Mouse (Mus musculus) liver, adult (tissue): ENCODE data around the gene Slc39a13.

Experiments used
- GATA4 ChIP-seq: IDR thresholded peaks from 2 replicates; pipeline ENCODE4 v1.6.1; 2014; ENCODE audit warnings: mild to moderate bottlenecking, low read length; ENCODE audit not compliant: insufficient replicate concordance

The Slc39a13 gene

DNA sequence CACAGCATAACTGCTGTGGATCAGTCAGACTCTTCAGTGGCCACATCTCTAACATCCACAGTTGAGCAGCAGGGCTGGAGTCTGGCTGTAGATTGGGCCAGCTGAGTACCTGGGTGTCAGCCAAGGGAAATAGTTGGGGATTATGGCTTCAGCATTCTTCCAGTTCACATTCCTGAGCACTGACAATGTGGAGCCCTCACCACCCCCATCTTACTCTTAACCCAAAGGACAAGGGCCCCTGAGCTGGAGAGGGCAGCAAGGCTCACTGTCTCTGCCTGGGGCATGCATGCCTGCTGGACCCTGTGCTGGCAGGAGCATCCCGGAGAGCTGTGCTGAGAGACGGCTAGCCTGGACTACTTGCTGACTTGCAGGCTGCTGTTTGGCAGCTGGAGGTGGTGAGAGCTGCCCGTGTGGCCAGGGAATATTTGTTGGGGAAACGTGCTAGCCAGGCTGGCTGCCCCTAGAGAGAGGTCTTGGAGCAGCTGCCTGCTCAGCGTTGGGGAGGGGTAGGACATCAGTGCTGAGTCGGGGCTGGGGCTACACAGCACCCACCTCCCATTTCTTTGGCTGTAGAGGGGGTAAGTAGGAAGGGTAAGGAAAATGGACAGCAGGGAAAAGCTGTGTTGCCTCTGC, 8.3 kb downstream of the Slc39a13 start:
- TF ChIP-seq GATA4: no peak

DNA sequence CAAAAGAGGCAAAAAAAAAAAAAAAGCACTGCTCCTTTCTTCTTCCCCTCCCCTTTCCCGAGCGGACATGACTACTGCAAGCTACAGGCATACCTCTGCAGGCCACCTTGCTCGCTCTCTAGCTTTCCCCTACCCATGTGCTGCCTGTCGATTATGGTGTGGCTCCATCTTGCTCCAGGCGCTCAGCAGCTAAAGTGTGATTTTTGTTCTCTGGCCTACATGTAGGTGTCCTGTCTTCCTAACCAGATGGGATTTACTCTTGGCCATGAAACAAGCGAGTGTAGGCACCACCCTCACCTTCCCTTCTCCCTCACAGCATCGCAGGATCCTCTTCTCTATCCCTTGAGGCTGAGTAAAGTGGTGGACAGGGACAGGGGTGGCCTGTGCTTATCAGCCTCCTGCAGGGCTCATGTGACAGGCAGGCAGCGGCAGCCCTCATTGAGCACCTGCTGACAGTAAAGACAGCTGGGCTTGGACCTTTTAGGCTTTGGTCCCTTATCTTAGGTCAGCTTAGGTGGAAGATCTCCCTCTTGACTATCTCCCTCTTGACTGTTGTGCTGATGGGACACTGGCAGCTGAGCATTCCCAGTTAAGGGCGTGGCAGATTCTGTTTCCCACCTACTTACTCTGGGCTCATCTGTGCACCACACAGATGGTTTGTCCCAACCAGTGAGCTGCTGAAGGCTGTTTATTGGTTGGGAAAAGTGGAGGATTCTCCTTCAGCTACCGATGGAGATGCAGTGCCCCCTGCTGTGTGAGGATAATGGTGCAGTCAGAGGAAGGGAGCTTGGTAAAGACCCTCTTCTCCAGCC, 9.5 kb downstream of the Slc39a13 start:
- no peak for TF ChIP-seq GATA4

DNA sequence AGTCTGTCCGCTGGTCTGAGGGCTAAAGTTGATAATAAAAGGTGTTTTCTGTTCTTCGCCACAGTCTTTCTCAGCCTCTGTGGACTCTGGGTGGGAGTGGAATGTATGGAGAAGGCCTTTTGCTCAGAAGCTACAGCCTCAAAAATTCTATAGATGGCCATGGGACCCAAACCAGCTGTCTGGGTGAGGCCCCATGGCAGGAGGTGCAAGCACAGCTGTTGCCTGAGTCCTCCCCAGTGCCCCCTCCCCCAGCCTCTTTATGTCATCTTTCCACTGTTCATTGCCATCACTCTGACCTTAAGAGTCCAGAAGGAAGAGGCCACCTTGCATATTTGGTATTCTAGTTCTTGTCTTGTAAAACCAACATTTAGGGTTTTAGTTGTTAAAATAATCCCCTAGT, 10.8 kb downstream of the Slc39a13 start:
- TF ChIP-seq GATA4: no peak

DNA sequence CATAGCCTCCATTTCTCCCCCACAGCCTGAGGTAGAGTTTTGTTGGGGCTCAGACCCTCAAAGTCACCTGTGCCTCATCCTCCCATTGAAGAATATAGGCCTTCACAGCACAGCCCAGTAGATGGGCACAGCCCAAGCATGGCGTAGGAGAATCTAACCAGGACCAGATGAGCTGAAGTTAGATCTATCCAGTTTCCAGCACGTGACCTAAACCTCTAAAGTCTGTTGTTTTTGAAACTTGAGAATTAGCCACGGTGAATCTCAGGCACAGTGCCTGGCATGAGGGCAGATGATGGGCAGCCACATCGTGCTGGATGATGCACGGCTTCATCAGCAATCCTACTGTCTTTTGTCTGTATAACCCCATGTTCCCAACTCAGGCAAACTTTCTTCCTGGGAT, 11.8 kb downstream of the Slc39a13 start:
- TF ChIP-seq GATA4: no peak

DNA sequence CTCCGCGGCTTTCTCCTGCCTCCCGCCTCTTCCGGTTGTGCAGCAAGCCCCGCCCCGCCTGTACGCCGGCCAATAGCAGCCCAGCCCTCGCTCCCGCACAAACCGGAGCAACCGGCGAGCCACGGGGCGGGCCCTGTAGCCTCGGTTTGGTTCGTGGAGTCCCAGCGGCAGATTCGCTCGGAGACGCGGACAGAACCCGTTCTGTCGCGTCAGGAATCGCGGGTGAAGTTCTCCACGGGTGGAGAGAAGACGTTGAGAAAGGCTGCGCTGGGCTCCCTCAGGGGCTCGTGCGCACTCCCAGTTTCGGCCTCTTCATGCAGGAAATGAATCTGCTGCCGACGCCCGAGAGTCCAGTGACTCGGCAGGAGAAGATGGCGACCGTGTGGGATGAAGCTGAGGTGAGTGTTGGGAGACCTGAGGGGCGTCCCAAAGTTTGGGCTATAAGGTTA, 16.3 kb downstream of the Slc39a13 start, which contains the start of gene Psmc3:
TSS of gene Psmc3 (plus strand) at position 76 of the 449 bp plus-strand sequence.
- no peak for TF ChIP-seq GATA4

DNA sequence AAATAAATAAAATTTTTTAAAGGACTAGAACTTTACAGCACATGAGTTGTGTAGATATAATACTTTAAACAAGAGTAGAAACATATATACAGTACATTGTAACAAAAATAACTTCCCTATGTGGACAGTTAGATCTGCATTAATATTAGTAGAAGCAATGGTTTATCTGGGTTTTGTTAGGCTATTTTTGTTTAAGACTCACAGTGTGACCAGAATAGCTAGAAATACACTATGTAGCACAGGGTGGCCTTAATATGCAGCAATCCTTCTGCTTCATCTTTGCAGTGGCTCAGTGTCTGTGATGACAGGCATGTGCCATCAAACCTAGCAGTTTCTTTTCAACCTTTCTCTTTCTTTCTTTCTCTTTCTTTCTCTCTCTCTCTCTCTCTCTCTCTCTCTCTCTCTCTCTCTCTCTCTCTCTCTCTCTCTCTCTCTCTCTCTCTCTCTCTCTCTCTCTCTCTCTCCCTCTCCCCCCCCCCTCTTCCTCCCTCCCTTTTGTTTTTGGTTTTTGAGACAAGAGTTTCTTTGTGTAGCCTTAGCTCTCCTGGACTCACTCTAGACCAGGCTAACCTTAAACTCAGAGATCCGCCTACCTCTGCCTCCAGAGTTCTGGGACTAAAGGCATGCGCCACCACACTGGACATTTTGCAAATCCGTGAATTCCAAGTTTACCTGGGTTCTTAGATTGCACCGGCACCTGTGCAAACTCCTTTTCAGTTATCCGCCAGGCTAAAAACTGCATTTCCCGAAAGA, 16.9 kb downstream of the Slc39a13 start:
- no peak for TF ChIP-seq GATA4

DNA sequence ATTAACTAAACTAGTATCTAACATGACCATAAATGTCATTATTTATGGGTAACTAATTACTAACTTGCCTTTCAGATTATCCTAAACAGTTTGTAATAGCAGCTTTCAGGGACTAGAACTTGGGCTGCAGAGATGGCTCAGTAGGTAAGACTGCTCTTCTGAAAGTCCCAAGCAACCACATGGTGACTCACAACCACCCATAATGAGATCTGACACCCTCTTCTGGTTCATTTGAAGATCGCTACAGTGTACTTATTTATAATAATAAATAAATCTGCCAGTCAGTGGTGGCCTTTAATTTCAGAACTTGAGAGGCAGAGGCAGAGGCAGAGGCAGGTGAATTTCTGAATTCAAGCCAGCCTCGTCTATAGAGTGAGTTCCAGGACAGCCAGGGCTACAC, 17.5 kb downstream of the Slc39a13 start:
- no peak for TF ChIP-seq GATA4

DNA sequence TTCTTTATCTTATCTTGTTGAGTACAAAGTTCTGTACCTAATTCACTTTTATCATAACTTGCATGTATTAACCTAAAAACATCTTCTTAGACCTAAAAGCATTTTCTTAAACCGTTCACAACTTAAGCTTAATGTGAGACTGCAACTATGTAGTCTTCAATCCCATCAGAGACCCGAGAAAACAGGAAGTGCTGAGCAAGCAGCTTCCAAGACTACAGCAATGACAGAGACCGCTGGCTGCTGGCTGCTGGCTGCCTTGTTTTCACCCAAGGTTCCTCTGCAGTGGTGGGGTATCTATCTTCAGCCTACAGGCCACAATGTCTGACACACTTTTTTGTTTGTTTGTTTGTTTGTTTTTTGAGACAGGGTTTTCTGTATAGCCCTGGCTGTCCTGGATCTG, 18.3 kb downstream of the Slc39a13 start:
- TF ChIP-seq GATA4: no peak

DNA sequence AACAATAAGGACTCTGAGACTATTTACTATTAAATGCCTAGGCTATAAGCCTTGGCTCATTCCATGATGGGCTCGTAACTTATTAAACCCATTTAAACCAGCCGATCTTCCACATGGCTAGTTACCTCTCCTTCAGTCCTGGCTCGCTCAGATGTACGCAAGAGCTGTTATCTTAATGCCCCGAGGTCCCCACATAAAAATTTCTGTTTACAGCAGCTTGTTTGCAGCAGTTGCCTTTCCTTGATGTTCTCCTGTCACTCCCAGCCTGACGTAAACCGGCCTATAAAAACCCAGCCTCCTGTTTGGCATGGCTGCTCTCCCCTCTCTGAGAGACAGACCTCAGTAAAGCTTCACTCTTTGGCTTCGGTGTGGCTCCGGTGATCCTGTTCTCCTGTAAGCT, 22.9 kb downstream of the Slc39a13 start:
- TF ChIP-seq GATA4: no peak

DNA sequence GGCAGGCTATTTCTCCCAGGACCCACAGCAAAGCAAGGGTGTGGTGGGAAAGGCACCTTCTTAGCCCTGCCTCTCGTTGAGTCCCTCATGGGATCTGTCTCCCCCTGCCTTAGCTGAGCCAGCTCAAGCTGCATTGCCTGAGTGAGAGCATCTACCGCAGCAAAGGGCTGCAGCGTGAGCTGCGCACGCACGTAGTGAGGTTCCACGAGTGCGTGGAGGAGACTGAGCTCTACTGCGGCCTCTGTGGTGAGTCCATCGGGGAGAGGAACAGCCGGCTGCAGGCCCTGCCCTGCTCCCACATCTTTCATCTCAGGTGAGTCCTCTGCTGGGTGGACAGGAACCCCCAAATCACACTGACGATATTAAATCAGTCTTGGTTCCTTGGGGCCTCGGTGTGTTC, 25.5 kb downstream of the Slc39a13 start:
- no peak for TF ChIP-seq GATA4

DNA sequence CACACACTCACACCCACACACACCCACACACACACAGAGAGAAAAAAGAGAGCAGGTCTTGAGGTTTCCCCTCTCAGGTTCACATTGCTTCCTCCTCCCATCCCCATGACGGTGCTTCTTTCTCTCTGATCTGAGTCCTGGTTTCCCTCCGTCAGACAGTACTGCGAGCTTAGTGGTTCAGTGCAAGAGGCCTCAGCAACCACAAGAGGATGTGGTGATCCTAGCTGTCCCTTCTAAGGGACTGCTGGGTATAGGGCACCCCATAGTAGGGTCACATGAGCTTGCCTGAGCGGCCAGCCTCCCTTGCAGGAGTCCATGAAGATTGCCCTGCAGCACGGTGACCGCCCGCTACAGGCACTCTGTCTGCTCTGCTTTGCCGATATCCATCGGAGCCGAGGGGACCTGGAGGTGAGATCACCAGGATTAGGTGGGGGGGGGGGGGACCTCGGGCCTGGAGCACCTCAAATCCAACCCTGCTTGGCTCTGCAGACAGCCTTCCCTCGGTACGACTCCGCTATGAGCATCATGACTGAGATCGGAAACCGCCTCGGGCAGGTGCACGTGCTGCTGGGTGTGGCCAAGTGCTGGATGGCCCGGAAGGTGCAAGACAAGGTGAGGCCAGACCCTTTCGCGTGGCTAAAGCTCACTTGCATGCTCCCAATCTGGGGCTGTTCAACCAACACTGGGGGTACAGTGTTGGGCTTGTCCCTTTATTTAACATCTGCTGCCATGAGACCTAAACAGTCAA, 27.4 kb downstream of the Slc39a13 start:
- no peak for TF ChIP-seq GATA4

DNA sequence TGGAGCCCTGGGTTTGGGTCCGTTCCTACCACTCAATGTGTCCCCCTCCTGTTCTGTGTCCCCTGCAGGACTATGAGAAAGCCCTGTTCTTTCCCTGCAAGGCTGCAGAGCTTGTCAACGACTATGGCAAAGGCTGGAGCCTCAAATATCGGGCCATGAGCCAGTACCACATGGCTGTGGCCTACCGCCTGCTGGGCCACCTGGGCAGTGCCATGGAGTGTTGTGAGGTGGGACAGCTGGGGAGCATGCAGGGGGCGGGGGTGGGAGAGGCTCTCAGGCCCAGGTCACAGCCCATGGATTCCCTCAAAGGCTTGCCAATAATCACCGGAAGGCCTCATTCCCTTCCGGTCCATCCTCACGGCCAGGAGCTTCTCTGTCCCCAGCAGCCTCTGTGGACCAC, 28.4 kb downstream of the Slc39a13 start:
- no peak for TF ChIP-seq GATA4

DNA sequence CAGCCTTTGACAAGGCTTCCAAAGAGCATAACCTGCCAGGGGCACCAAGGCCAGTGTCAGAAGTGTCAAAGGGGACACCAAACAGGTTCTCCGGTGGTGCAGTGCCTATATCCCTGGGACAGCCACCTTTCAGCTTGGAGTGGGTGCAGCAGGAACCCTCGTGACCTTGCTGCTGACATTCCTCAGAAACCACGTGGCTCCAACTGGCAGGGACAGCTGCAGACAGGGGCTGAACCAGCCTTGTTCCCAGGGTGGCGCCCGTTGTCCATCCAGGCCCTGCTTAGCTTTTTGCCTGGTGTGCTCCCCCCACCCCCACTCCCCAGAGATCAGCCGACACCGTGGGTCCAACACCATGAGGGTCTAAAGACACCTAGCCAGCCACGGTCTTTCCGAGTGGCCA, 34.8 kb downstream of the Slc39a13 start, which contains the start of gene Rapsn:
TSS of gene Rapsn (plus strand) at position 236 of the 400 bp plus-strand sequence.
- TF ChIP-seq GATA4: no peak

DNA sequence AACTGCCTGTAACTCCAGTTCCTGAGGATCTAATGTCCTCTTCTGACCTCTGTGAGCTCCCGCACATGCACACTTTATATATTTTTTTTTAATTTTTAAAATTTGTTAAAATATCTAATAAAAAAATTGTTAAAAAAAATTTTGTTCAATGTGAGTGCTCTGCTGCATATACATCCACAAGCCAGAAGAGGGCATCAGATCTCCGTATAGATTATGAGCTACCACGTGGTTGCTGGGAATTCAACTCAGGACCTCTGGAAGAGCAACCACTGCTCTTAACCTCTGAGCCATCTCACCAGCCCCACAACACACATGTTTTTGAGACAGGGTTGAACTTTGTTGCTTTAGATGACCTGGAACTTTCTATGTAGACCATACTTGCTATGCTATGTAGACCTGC, 37.2 kb downstream of the Slc39a13 start:
- no peak for TF ChIP-seq GATA4

DNA sequence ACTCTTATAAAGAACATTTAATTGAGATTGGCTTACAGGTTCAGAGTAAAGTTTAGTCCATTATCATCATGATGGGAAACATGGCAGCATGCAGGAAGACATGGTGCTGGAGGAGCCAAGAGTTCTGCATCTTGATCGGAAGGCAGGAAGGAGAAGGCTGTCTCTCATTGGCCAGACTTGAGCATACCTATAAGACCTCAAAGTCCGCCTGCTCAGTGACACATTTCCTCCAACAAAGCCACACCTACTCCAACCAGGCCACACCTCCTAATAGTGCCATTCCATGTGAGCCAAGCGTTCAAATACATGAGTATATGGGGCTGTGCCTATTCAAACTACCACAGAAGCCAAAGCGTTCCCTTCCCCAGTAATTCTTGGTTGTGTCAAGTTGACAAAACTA, 39.0 kb downstream of the Slc39a13 start:
- TF ChIP-seq GATA4: no peak
